Mouse (Mus musculus) lung, embryonic 14.5 days (tissue): ENCODE data around the gene Commd7. TPM values are rescaled to one million over a fixed set of nuclear protein-coding genes. Genes with fewer than 3 reads are reported as not detected.

Source experiments
- ATAC-seq: fragments of 200-750 bp; cut with Nextera tagmentation; 2 replicates; pipeline ENCODE4 v1.8.0; 2017; ENCODE audit warnings: mild to moderate bottlenecking, moderate TSS enrichment, moderate library complexity; ENCODE audit not compliant: insufficient read depth
- DNase-seq: peaks from one replicate; pipeline ENCODE4 v3.0.0-alpha.2; 2015
- H3K27ac ChIP-seq: fragments of 300-500 bp; sonication (generic); 2 replicates; pipeline ENCODE4 v1.5.1; 2014; ENCODE audit warnings: low read depth, mild to moderate bottlenecking, moderate library complexity
- H3K27me3 ChIP-seq: fragments of 300-500 bp; sonication (generic); 2 replicates; pipeline ENCODE4 v1.6.1; 2014; ENCODE audit warnings: low read length, control low read depth; ENCODE audit not compliant: insufficient read depth
- H3K36me3 ChIP-seq: fragments of 300-500 bp; sonication (generic); 2 replicates; pipeline ENCODE4 v1.6.1; 2014; ENCODE audit warnings: control low read depth; ENCODE audit not compliant: insufficient read depth
- H3K4me1 ChIP-seq: fragments of 300-500 bp; sonication (generic); 2 replicates; pipeline ENCODE4 v1.6.1; 2014; ENCODE audit warnings: antibody characterized with exemption, control low read depth; ENCODE audit not compliant: insufficient read depth
- H3K4me2 ChIP-seq: fragments of 300-500 bp; sonication (generic); 2 replicates; pipeline ENCODE4 v1.6.1; 2014; ENCODE audit warnings: mild to moderate bottlenecking
- H3K4me3 ChIP-seq: fragments of 300-500 bp; sonication (generic); 2 replicates; pipeline ENCODE4 v1.5.1; 2014; ENCODE audit warnings: low read depth, low read length
- H3K9ac ChIP-seq: fragments of 300-500 bp; sonication (generic); 2 replicates; pipeline ENCODE4 v1.6.1; 2014
- H3K9me3 ChIP-seq: fragments of 300-500 bp; sonication (generic); 2 replicates; pipeline ENCODE4 v1.6.1; 2016; ENCODE audit warnings: low read depth, low read length, control low read depth
- CTCF ChIP-seq: IDR thresholded peaks from 2 replicates; pipeline ENCODE4 v1.5.1; 2016; ENCODE audit warnings: antibody characterized with exemption, low read depth
- WGBS: fragments of 180-500 bp; shearing (Covaris S2); extraction: QIAGEN DNeasy Blood & Tissue Kit; methylation state at CpG from one replicate; pipeline ENCODE4 v1.1.7; 2014; 5-methylcytosine and 5-hydroxymethylcytosine counted together
- polyA plus RNA-seq: library from polyadenylated mRNA; unstranded; fragments of >200 nt; fragmentation: Nextera tagmentation; extraction: Ambion mirVana; gene quantifications from 2 replicates; pipeline ENCODE4 v1.2.1, GENCODE M21; 2014

Gene Commd7
- polyA plus RNA-seq, 1 experiment from 2014 or later = 70.9 TPM

DNA sequence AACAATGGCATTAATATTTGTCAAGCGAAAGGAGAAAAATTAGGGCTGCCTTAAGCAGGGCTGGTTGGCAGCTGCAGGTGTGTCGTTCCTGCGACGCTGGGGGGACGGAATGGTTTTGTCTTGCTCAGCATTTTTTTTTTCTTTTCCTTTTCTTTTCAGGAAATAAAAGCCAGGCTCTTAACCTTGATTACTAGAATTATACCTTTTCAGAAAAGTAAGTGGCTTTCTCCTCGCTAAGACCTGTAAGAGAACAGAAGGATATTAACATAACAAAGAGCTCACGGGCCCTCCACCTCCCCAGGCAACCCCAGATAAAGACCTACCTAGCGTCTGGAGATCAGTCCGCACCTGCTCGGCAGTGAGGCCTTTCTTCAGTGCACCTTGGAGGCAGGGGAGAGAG, 10.1 kb downstream of the Commd7 start:
- Histone ChIP-seq H3K4me2 (no peak overlapping the region), H3K27ac (no peak overlapping the region), H3K36me3 (peaks cover 92% of the 10 kb centered on the region), H3K9me3 (no peaks in the 10 kb centered on the region), H3K4me3 (no peak overlapping the region), H3K4me1 (no peaks in the 10 kb centered on the region), H3K9ac (no peak overlapping the region), H3K27me3 (no peaks in the 10 kb centered on the region)
- no peak for TF ChIP-seq CTCF
- no peak for ATAC-seq
- no peak for DNase-seq
- 72% methylated on average over 10 of the region's 10 CpGs for WGBS

GRCm38 (mm10) chr2:153618889-153619288, 13.7 kb downstream of the Commd7 start:
- Histone ChIP-seq H3K9me3 (no peaks in the 10 kb centered on the region), H3K4me3 (no peak overlapping the region), H3K27me3 (no peaks in the 10 kb centered on the region), H3K36me3 (peaks cover 65% of the 10 kb centered on the region), H3K27ac (no peak overlapping the region), H3K4me1 (no peaks in the 10 kb centered on the region), H3K9ac (no peak overlapping the region), H3K4me2 (no peak overlapping the region)
- DNase-seq = no peak
- no peak for TF ChIP-seq CTCF
- WGBS = 71% methylated on average over 10 of the region's 10 CpGs
- no peak for ATAC-seq

DNA sequence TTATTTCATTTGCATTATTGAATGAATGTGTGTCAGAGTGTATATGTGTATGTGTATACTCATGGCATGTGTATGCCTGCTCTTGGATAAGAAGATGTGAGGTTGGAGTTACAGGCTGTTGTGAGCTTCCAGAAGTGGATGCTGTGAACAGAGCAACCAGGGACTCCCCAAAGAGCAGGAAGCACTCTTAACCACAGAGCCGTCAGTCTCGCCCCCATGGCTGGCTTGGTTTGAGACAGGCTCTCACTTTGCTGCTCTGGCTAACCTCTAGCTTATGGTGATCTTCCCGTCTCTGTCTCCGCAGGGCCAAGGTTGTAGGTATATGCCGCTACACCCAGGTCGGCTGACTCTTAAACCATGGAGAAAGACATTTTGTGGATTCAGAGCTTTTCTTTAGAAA, 14.1 kb downstream of the Commd7 start:
- 94% methylated on average over 6 of the region's 6 CpGs for WGBS
- no peak for TF ChIP-seq CTCF
- H3K9ac ChIP-seq = no peak overlapping the region
- H3K4me1 ChIP-seq = no peaks in the 10 kb centered on the region
- no peaks in the 10 kb centered on the region for H3K9me3 ChIP-seq
- H3K4me3 ChIP-seq = no peak overlapping the region
- H3K27ac ChIP-seq = no peak overlapping the region
- ATAC-seq = no peak
- H3K4me2 ChIP-seq = no peak overlapping the region
- H3K36me3 ChIP-seq = peaks cover 61% of the 10 kb centered on the region
- no peak for DNase-seq
- no peaks in the 10 kb centered on the region for H3K27me3 ChIP-seq

DNA sequence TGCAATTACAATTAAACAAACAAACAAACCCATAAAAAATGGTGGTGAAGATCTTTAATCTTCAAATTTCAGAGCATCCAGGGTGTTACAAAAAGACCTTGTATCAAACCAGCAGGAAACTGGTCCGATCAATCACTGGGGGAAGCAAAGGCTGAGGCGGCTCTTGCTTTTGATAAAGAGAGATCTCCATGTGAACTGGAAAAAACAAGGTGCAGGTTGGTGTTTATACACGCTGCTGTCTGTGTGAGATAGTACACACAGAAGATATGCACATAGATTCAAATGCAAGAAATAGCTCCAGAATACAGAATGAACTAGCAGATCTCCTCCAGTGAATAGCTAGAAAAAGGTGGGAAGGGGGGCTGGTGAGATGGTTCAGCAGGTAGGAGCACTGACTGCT, 15.7 kb downstream of the Commd7 start:
- no peak overlapping the region for H3K4me2 ChIP-seq
- H3K9me3 ChIP-seq = no peaks in the 10 kb centered on the region
- no peak for TF ChIP-seq CTCF
- no peak overlapping the region for H3K27ac ChIP-seq
- ATAC-seq = no peak
- DNase-seq = no peak
- H3K4me3 ChIP-seq = no peak overlapping the region
- H3K4me1 ChIP-seq = no peaks in the 10 kb centered on the region
- H3K27me3 ChIP-seq = no peaks in the 10 kb centered on the region
- 87% methylated on average over 3 of the region's 3 CpGs for WGBS
- H3K9ac ChIP-seq = no peak overlapping the region
- peaks cover 46% of the 10 kb centered on the region for H3K36me3 ChIP-seq

- Histone ChIP-seq H3K4me2 (no peak overlapping the region), H3K9ac (no peak overlapping the region), H3K27me3 (no peaks in the 10 kb centered on the region), H3K4me3 (no peak overlapping the region), H3K27ac (no peak overlapping the region), H3K4me1 (peaks cover 7% of the 10 kb centered on the region), H3K36me3 (0 out of 2 replicates have a peak, but pooled peaks cover 4% of the 10 kb centered on the region), H3K9me3 (no peaks in the 10 kb centered on the region)
- TF ChIP-seq CTCF = no peak
- 43% methylated on average over 3 of the region's 3 CpGs for WGBS
- ATAC-seq (no peak), DNase-seq (peak; percentile 66)
Observed at GRCm38 (mm10) chr2:153612594-153613281, 19.8 kb downstream of the Commd7 start.

DNA sequence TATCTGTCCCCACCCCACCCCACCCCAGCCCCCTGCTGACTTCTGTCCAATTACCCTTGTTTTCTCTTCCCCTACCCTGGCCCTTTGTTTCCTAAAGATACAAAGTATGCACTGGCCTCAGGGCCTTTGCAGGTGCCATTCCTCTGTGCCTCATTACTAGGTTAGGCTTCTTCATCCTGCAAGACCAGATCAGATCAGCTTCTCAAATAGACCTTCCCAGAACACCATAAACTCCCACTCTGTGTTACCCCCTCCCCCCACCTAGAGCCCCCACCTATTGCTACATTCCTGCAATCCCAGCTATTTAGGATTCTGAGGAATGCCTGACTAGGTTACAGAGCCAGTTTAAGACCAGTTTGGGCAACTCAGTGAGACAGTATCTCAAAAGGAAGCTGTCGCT, 20.8 kb downstream of the Commd7 start:
- TF ChIP-seq CTCF = no peak
- no peak overlapping the region for H3K4me3 ChIP-seq
- ATAC-seq = no peak
- no peak overlapping the region for H3K4me2 ChIP-seq
- WGBS = 100% methylated on average over 1 of the region's 1 CpGs
- no peaks in the 10 kb centered on the region for H3K9me3 ChIP-seq
- no peak for DNase-seq
- no peak overlapping the region for H3K9ac ChIP-seq
- H3K27ac ChIP-seq = no peak overlapping the region
- no peaks in the 10 kb centered on the region for H3K27me3 ChIP-seq
- H3K36me3 ChIP-seq = no peaks in the 10 kb centered on the region
- H3K4me1 ChIP-seq = peaks cover 7% of the 10 kb centered on the region

- no peak for ATAC-seq
Observed at GRCm38 (mm10) chr2:153611241-153611630, 21.3 kb downstream of the Commd7 start.

More at GRCm38 (mm10) chr2:153611241-153611630, 21.3 kb downstream of the Commd7 start:
- WGBS = 47% methylated on average over 7 of the region's 7 CpGs
- no peak for TF ChIP-seq CTCF
- H3K36me3 ChIP-seq = no peaks in the 10 kb centered on the region
- no peaks in the 10 kb centered on the region for H3K27me3 ChIP-seq
- peak overlapping the region; percentile 10; the same call in 1 of the 2 replicates for H3K4me2 ChIP-seq
- H3K4me3 ChIP-seq = no peak overlapping the region
- H3K9me3 ChIP-seq = no peaks in the 10 kb centered on the region
- H3K4me1 ChIP-seq = peaks cover 7% of the 10 kb centered on the region
- peak overlapping the region; percentile 38 for H3K9ac ChIP-seq
- no peak for DNase-seq
- H3K27ac ChIP-seq = peak overlapping the region; percentile 92
